Mouse (Mus musculus) limb, embryonic 12.5 days (tissue): ENCODE measurements around the gene 4933411K16Rik. TPM values are rescaled to one million over a fixed set of nuclear protein-coding genes. Genes with fewer than 3 reads are reported as not detected.

Experiments used
- ATAC-seq: fragments of 200-750 bp; cut with Nextera tagmentation; 2 replicates; pipeline ENCODE4 v1.8.0; 2017; ENCODE audit warnings: low read depth, moderate TSS enrichment; ENCODE audit not compliant: insufficient number of reproducible peaks, insufficient read depth, low FRiP score, low TSS enrichment
- H3K27ac ChIP-seq: fragments of 300-500 bp; sonication (generic); 2 replicates; pipeline ENCODE4 v1.5.1; 2016; ENCODE audit warnings: mild to moderate bottlenecking, moderate library complexity
- H3K27me3 ChIP-seq: fragments of 300-500 bp; sonication (generic); 2 replicates; pipeline ENCODE4 v1.6.1; 2016; ENCODE audit warnings: mild to moderate bottlenecking, moderate library complexity
- H3K36me3 ChIP-seq: fragments of 300-500 bp; sonication (generic); 2 replicates; pipeline ENCODE4 v1.6.1; 2016; ENCODE audit warnings: mild to moderate bottlenecking, moderate library complexity
- H3K4me1 ChIP-seq: fragments of 300-500 bp; sonication (generic); replicated peaks from 2 replicates; pipeline ENCODE4 v1.6.1; 2016
- H3K4me2 ChIP-seq: fragments of 300-500 bp; sonication (generic); 2 replicates; pipeline ENCODE4 v1.6.1; 2016; ENCODE audit warnings: mild to moderate bottlenecking, moderate library complexity
- H3K4me3 ChIP-seq: fragments of 300-500 bp; sonication (generic); replicated peaks from 2 replicates; pipeline ENCODE4 v1.5.1; 2016; ENCODE audit warnings: mild to moderate bottlenecking
- H3K9ac ChIP-seq: fragments of 300-500 bp; sonication (generic); replicated peaks from 2 replicates; pipeline ENCODE4 v1.6.1; 2016; ENCODE audit warnings: mild to moderate bottlenecking, moderate library complexity
- H3K9me3 ChIP-seq: fragments of 300-500 bp; sonication (generic); 2 replicates; pipeline ENCODE4 v1.6.1; 2016; ENCODE audit warnings: mild to moderate bottlenecking, moderate library complexity
- WGBS: fragments of 180-500 bp; shearing (Covaris S2); methylation state at CpG from one replicate; pipeline ENCODE4 v1.1.7; 2016; 5-methylcytosine and 5-hydroxymethylcytosine counted together
- polyA plus RNA-seq: library from polyadenylated mRNA; unstranded; fragments of >200 nt; fragmentation: Nextera tagmentation; extraction: Ambion mirVana; gene quantifications from 2 replicates; pipeline ENCODE4 v1.2.1, GENCODE M21; 2016

4933411K16Rik gene
- polyA plus RNA-seq, 1 experiment from 2014 or later, result not detected

- H3K4me2 ChIP-seq, result peak within 1 kb of the TSS; percentile 21; the same call in 1 of the 2 replicates
- peak within 1 kb of the TSS; percentile 70; the same call in 1 of the 2 replicates for H3K27ac ChIP-seq
These were observed 16.4 kb upstream of the 4933411K16Rik start, which contains the start of gene Ankrd2 for GRCm38 (mm10) chr19:42035456-42036248. TSS of gene Ankrd2 (plus strand) at chr19:42036000.

GRCm38 (mm10) chr19:42036357-42036756, 15.7 kb upstream of the 4933411K16Rik start:
- Histone ChIP-seq H3K4me1 (peaks cover 21% of the 10 kb centered on the region), H3K4me2 (no peak overlapping the region), H3K27me3 (peaks cover 17% of the 10 kb centered on the region; the same call in 1 of the 2 replicates), H3K27ac (no peak overlapping the region), H3K4me3 (no peak overlapping the region), H3K9me3 (no peaks in the 10 kb centered on the region), H3K36me3 (peaks cover 18% of the 10 kb centered on the region), H3K9ac (no peak overlapping the region)
- ATAC-seq, result no peak
- WGBS, result 89% methylated on average over 3 of the region's 3 CpGs

More at GRCm38 (mm10) chr19:42035456-42036248, 16.4 kb upstream of the 4933411K16Rik start, which contains the start of gene Ankrd2:
- H3K4me3 ChIP-seq, result no peak within 1 kb of the TSS
- H3K9ac ChIP-seq, result no peak within 1 kb of the TSS
- H3K27me3 ChIP-seq, result peaks cover 14% of the 10 kb centered on the region; the same call in 1 of the 2 replicates
- WGBS, result 66% methylated on average over 19 of the region's 19 CpGs
- no peaks in the 10 kb centered on the region for H3K9me3 ChIP-seq
- ATAC-seq, result peak; percentile 56; the same call in 1 of the 2 replicates
- peaks cover 21% of the 10 kb centered on the region for H3K4me1 ChIP-seq
- H3K36me3 ChIP-seq, result peaks cover 18% of the 10 kb centered on the region

- no peak overlapping the region for H3K27ac ChIP-seq
- no peak overlapping the region for H3K4me2 ChIP-seq
- peaks cover 20% of the 10 kb centered on the region; the same call in 1 of the 2 replicates for H3K27me3 ChIP-seq
- H3K9me3 ChIP-seq, result no peaks in the 10 kb centered on the region
- no peak overlapping the region for H3K9ac ChIP-seq
- H3K4me3 ChIP-seq, result no peak overlapping the region
- WGBS, result 75% methylated on average over 11 of the region's 11 CpGs
- H3K4me1 ChIP-seq, result peaks cover 21% of the 10 kb centered on the region
- peaks cover 18% of the 10 kb centered on the region for H3K36me3 ChIP-seq
- ATAC-seq, result no peak
These were observed 14.8 kb upstream of the 4933411K16Rik start for GRCm38 (mm10) chr19:42037167-42037702.

GRCm38 (mm10) chr19:42038310-42038709, 13.7 kb upstream of the 4933411K16Rik start:
- H3K4me3 ChIP-seq, result no peak overlapping the region
- no peak overlapping the region for H3K9ac ChIP-seq
- no peaks in the 10 kb centered on the region for H3K9me3 ChIP-seq
- peaks cover 12% of the 10 kb centered on the region; the same call in 1 of the 2 replicates for H3K36me3 ChIP-seq
- no peak overlapping the region for H3K4me2 ChIP-seq
- WGBS, result 91% methylated on average over 12 of the region's 12 CpGs
- H3K27ac ChIP-seq, result no peak overlapping the region
- ATAC-seq, result no peak
- H3K4me1 ChIP-seq, result peaks cover 21% of the 10 kb centered on the region
- peaks cover 20% of the 10 kb centered on the region; the same call in 1 of the 2 replicates for H3K27me3 ChIP-seq

- Histone ChIP-seq H3K9ac (no peak overlapping the region), H3K27ac (no peak overlapping the region), H3K9me3 (no peaks in the 10 kb centered on the region), H3K4me2 (no peak overlapping the region), H3K27me3 (peaks cover 16% of the 10 kb centered on the region; the same call in 1 of the 2 replicates), H3K4me1 (peaks cover 9% of the 10 kb centered on the region), H3K4me3 (no peak overlapping the region), H3K36me3 (no peaks in the 10 kb centered on the region)
- WGBS, result 93% methylated on average over 6 of the region's 6 CpGs
- ATAC-seq, result no peak
These were observed 8.1 kb upstream of the 4933411K16Rik start for GRCm38 (mm10) chr19:42043988-42044387.

GRCm38 (mm10) chr19:42045269-42046102, 6.6 kb upstream of the 4933411K16Rik start, which contains the start of gene Hoga1:
TSS of gene Hoga1 (plus strand) at chr19:42045610.
- Histone ChIP-seq H3K9me3 (no peaks in the 10 kb centered on the region), H3K9ac (no peak within 1 kb of the TSS; the same call in 1 of the 2 replicates), H3K4me1 (peaks cover 9% of the 10 kb centered on the region), H3K4me2 (peak within 1 kb of the TSS; percentile 61), H3K27me3 (peaks cover 7% of the 10 kb centered on the region; the same call in 1 of the 2 replicates), H3K36me3 (no peaks in the 10 kb centered on the region), H3K27ac (no peak within 1 kb of the TSS), H3K4me3 (peak within 1 kb of the TSS; percentile 35)
- 25% methylated on average over 23 of the region's 23 CpGs for WGBS
- ATAC-seq, result peak; percentile 82

GRCm38 (mm10) chr19:42050251-42050650, 1.8 kb upstream of the 4933411K16Rik start:
- Histone ChIP-seq H3K9me3 (no peaks in the 10 kb centered on the region), H3K27me3 (no peaks in the 10 kb centered on the region), H3K4me3 (no peak overlapping the region), H3K9ac (no peak overlapping the region), H3K36me3 (no peaks in the 10 kb centered on the region), H3K27ac (no peak overlapping the region), H3K4me1 (peaks cover 9% of the 10 kb centered on the region), H3K4me2 (no peak overlapping the region)
- WGBS, result 78% methylated on average over 1 of the region's 1 CpGs
- no peak for ATAC-seq

GRCm38 (mm10) chr19:42051351-42051750, 697 bp upstream of the 4933411K16Rik start:
- Histone ChIP-seq H3K9me3 (no peaks in the 10 kb centered on the region), H3K36me3 (no peaks in the 10 kb centered on the region), H3K4me1 (no peaks in the 10 kb centered on the region), H3K9ac (no peak overlapping the region), H3K27ac (no peak overlapping the region), H3K4me2 (no peak overlapping the region), H3K27me3 (no peaks in the 10 kb centered on the region), H3K4me3 (no peak overlapping the region)
- no peak for ATAC-seq
- 88% methylated on average over 3 of the region's 3 CpGs for WGBS

GRCm38 (mm10) chr19:42054255-42054654, 2.2 kb downstream of the 4933411K16Rik start:
- no peak overlapping the region for H3K27ac ChIP-seq
- H3K9me3 ChIP-seq, result no peaks in the 10 kb centered on the region
- H3K9ac ChIP-seq, result no peak overlapping the region
- no peak for ATAC-seq
- H3K27me3 ChIP-seq, result no peaks in the 10 kb centered on the region; the same call in 1 of the 2 replicates
- no peak overlapping the region for H3K4me2 ChIP-seq
- no peaks in the 10 kb centered on the region for H3K4me1 ChIP-seq
- no peaks in the 10 kb centered on the region for H3K36me3 ChIP-seq
- no peak overlapping the region for H3K4me3 ChIP-seq
- 81% methylated on average over 6 of the region's 6 CpGs for WGBS

GRCm38 (mm10) chr19:42055881-42056280, 3.8 kb downstream of the 4933411K16Rik start:
- no peak for ATAC-seq
- Histone ChIP-seq H3K4me3 (no peak overlapping the region), H3K27me3 (no peaks in the 10 kb centered on the region; the same call in 1 of the 2 replicates), H3K27ac (no peak overlapping the region), H3K9me3 (no peaks in the 10 kb centered on the region), H3K4me1 (no peaks in the 10 kb centered on the region), H3K36me3 (no peaks in the 10 kb centered on the region), H3K9ac (no peak overlapping the region), H3K4me2 (no peak overlapping the region)
- WGBS, result 59% methylated on average over 2 of the region's 2 CpGs
